Mouse (Mus musculus) splenic B cell, adult 2 months (primary cell): ENCODE measurements around the gene Rdh13.

Experiments used
- DNase-seq: peaks from one replicate; pipeline ENCODE4 v3.0.0-alpha.2; 2011; ENCODE audit warnings: low read depth, low spot score
- H3K27me3 ChIP-seq: 2 replicates; pipeline ENCODE4 v1.6.1; 2012; ENCODE audit warnings: mild to moderate bottlenecking, low read length, moderate library complexity, mixed read lengths; ENCODE audit not compliant: control insufficient read depth, poor library complexity, insufficient read depth, severe bottlenecking
- H3K36me3 ChIP-seq: 2 replicates; pipeline ENCODE4 v1.6.1; 2012; ENCODE audit warnings: mild to moderate bottlenecking, low read length, moderate library complexity, mixed read lengths; ENCODE audit not compliant: control insufficient read depth, poor library complexity, insufficient read depth, severe bottlenecking

Gene Rdh13

GRCm38 (mm10) chr7:4397730-4398129 is 47.7 kb downstream of the Rdh13 start, which contains the start of gene Gp6:
TSS of gene Gp6 (minus strand) at chr7:4397744.
- no peaks in the 10 kb centered on the region for H3K36me3 ChIP-seq
- no peak for DNase-seq
- no peaks in the 10 kb centered on the region; the same call in 1 of the 2 replicates for H3K27me3 ChIP-seq
